Mouse (Mus musculus) C2C12 (cell line): Measurements from ENCODE around the gene Klhl2.

Experiments used
- CEBPB ChIP-seq: IDR thresholded peaks from one replicate; pipeline ENCODE4 v1.6.1; 2011; ENCODE audit warnings: low read depth, mild to moderate bottlenecking, control low read depth, moderate library complexity
- CTCF ChIP-seq: IDR thresholded peaks from one replicate; pipeline ENCODE4 v1.5.1; 2011; ENCODE audit not compliant: control insufficient read depth, insufficient read depth, insufficient read length
- FOSL1 ChIP-seq: IDR thresholded peaks from one replicate; pipeline ENCODE4 v1.8.0; 2011; ENCODE audit warnings: mild to moderate bottlenecking, low read length; ENCODE audit not compliant: poor library complexity, insufficient read depth, severe bottlenecking
- MAX ChIP-seq: IDR thresholded peaks from one replicate; pipeline ENCODE4 v1.6.1; 2011; ENCODE audit warnings: mild to moderate bottlenecking, control low read depth
- MYOD1 ChIP-seq: IDR thresholded peaks from one replicate; pipeline ENCODE4 v1.6.1; 2011; ENCODE audit warnings: low read depth; ENCODE audit not compliant: control insufficient read depth, insufficient read length
- MYOG ChIP-seq: IDR thresholded peaks from one replicate; pipeline ENCODE4 v1.6.1; 2011; ENCODE audit not compliant: control insufficient read depth, insufficient read length; ENCODE audit errors: extremely low read depth
- USF1 ChIP-seq: IDR thresholded peaks from one replicate; pipeline ENCODE4 v1.6.1; 2011; ENCODE audit warnings: low read depth, mild to moderate bottlenecking, control low read depth, moderate library complexity

- TF ChIP-seq USF1 = no peak
- TF ChIP-seq CTCF = no peak
- TF ChIP-seq MAX = no peak
- TF ChIP-seq FOSL1 = no peak
- no peak for TF ChIP-seq CEBPB
- no peak for TF ChIP-seq MYOG
- no peak for TF ChIP-seq MYOD1
These were observed 75.7 kb downstream of the Klhl2 start for GRCm38 (mm10) chr8:64774136-64774535.
